Mouse (Mus musculus) layer of hippocampus, adult 9-10 months (tissue): ENCODE results near the gene Bpifa1.
"Not testable (repeated sequence)": the region's sequence is repeated elsewhere in the genome, so short reads cannot be mapped to it uniquely, and the experiment has no call there.

Source experiments
- DNase-seq: peaks from one replicate; pipeline ENCODE4 v3.0.0; 2022; ENCODE audit warnings: low spot score

The Bpifa1 gene

GRCm38 (mm10) chr2:154142580-154142979 lies at the start of gene Bpifa1:
Gene Bpifa1 (plus strand): TSS chr2:154142880.
- no peak for DNase-seq

GRCm38 (mm10) chr2:154097734-154098133 lies 44.9 kb upstream of the Bpifa1 start:
- DNase-seq: peak; percentile 0

- DNase-seq: no peak
Measured at GRCm38 (mm10) chr2:154117381-154117780, 25.3 kb upstream of the Bpifa1 start.

- DNase-seq: no peak
Measured at GRCm38 (mm10) chr2:154130120-154130519, 12.6 kb upstream of the Bpifa1 start, which contains the start of gene Bpifa3. Gene Bpifa3 (plus strand): TSS chr2:154130336.

- no peak for DNase-seq
Measured at GRCm38 (mm10) chr2:154143735-154144134, 1.1 kb downstream of the Bpifa1 start.

GRCm38 (mm10) chr2:154147496-154147895 lies 4.8 kb downstream of the Bpifa1 start:
- DNase-seq: no peak

- DNase-seq: no peak
Measured at GRCm38 (mm10) chr2:154158433-154158832, 15.8 kb downstream of the Bpifa1 start.

GRCm38 (mm10) chr2:154162307-154162706 lies 19.6 kb downstream of the Bpifa1 start, which contains the start of gene Bpifa5:
Gene Bpifa5 (plus strand): TSS chr2:154162607.
- no peak for DNase-seq

GRCm38 (mm10) chr2:154163306-154163705 lies 20.6 kb downstream of the Bpifa1 start:
- DNase-seq: no peak

- DNase-seq: no peak
Measured at GRCm38 (mm10) chr2:154169172-154169571, 26.5 kb downstream of the Bpifa1 start.

- no peak for DNase-seq
Measured at GRCm38 (mm10) chr2:154171621-154172020, 28.9 kb downstream of the Bpifa1 start.

- DNase-seq: peak; percentile 31
Measured at GRCm38 (mm10) chr2:154173313-154173712, 30.6 kb downstream of the Bpifa1 start.

- DNase-seq: not testable (repeated sequence)
Measured at GRCm38 (mm10) chr2:154181900-154182299, 39.2 kb downstream of the Bpifa1 start.

GRCm38 (mm10) chr2:154183061-154183460 lies 40.4 kb downstream of the Bpifa1 start:
- DNase-seq: not testable (repeated sequence)

- DNase-seq: no peak
Measured at GRCm38 (mm10) chr2:154185319-154185718, 42.6 kb downstream of the Bpifa1 start.

GRCm38 (mm10) chr2:154185748-154186147 lies 43.1 kb downstream of the Bpifa1 start:
- DNase-seq: no peak

GRCm38 (mm10) chr2:154187468-154187867 lies 44.8 kb downstream of the Bpifa1 start:
- no peak for DNase-seq

- no peak for DNase-seq
Measured at GRCm38 (mm10) chr2:154189877-154190434, 47.3 kb downstream of the Bpifa1 start.

GRCm38 (mm10) chr2:154190546-154191258 lies 48.0 kb downstream of the Bpifa1 start, which contains the start of gene Bpifb1:
Gene Bpifb1 (plus strand): TSS chr2:154190818.
- DNase-seq: no peak

- no peak for DNase-seq
Measured at GRCm38 (mm10) chr2:154192141-154192540, 49.5 kb downstream of the Bpifa1 start.

GRCm38 (mm10) chr2:154193071-154193470 lies 50.4 kb downstream of the Bpifa1 start:
- DNase-seq: no peak

- no peak for DNase-seq
Measured at GRCm38 (mm10) chr2:154193994-154194504, 51.4 kb downstream of the Bpifa1 start.

- no peak for DNase-seq
Measured at GRCm38 (mm10) chr2:154197036-154197435, 54.4 kb downstream of the Bpifa1 start.
